Mouse (Mus musculus) Muller cell, postnatal 12 days (primary cell): ENCODE measurements around the gene Cep95.
"Not testable (repeated sequence)": the region's sequence is repeated elsewhere in the genome, so short reads cannot be mapped to it uniquely, and the experiment has no call there.

Experiments
- DNase-seq: peaks from one replicate; pipeline ENCODE4 v3.0.0-alpha.2; 2015; ENCODE audit errors: inconsistent ontology term

Cep95 gene

GRCm38 (mm10) chr11:106788775-106789459 is at the start of gene Cep95, which contains the start of gene Ddx5:
TSS of gene Cep95 (plus strand) at chr11:106789252.
TSS of gene Ddx5 (minus strand) at chr11:106789185.
- DNase-seq = peak; percentile 99

- not testable (repeated sequence) for DNase-seq
These were observed 48.3 kb upstream of the Cep95 start for GRCm38 (mm10) chr11:106740724-106741123.

GRCm38 (mm10) chr11:106741232-106741631 is 47.8 kb upstream of the Cep95 start:
- peak; percentile 29 for DNase-seq

GRCm38 (mm10) chr11:106741826-106742225 is 47.2 kb upstream of the Cep95 start:
- DNase-seq = no peak

- DNase-seq = peak; percentile 15
These were observed 46.6 kb upstream of the Cep95 start for GRCm38 (mm10) chr11:106742388-106742841.

- DNase-seq = no peak
These were observed 44.1 kb upstream of the Cep95 start for GRCm38 (mm10) chr11:106744949-106745348.

GRCm38 (mm10) chr11:106749557-106750120 is 39.4 kb upstream of the Cep95 start:
- not testable (repeated sequence) for DNase-seq

GRCm38 (mm10) chr11:106750121-106750751 is 38.8 kb upstream of the Cep95 start, which contains the start of gene Pecam1:
TSS of gene Pecam1 (minus strand) at chr11:106750628.
- DNase-seq = no peak

GRCm38 (mm10) chr11:106751039-106752018 is 37.7 kb upstream of the Cep95 start, which contains the start of gene Milr1:
TSS of gene Milr1 (plus strand) at chr11:106751226.
- DNase-seq = peak; percentile 55

GRCm38 (mm10) chr11:106752103-106752502 is 36.9 kb upstream of the Cep95 start:
- DNase-seq = no peak

GRCm38 (mm10) chr11:106753314-106753713 is 35.7 kb upstream of the Cep95 start:
- DNase-seq = no peak

GRCm38 (mm10) chr11:106755583-106755982 is 33.5 kb upstream of the Cep95 start:
- no peak for DNase-seq

GRCm38 (mm10) chr11:106759028-106759427 is 30.0 kb upstream of the Cep95 start:
- no peak for DNase-seq

- DNase-seq = no peak
These were observed 28.5 kb upstream of the Cep95 start for GRCm38 (mm10) chr11:106760511-106760910.

GRCm38 (mm10) chr11:106762139-106762799 is 26.8 kb upstream of the Cep95 start:
- no peak for DNase-seq

GRCm38 (mm10) chr11:106762800-106763185 is 26.3 kb upstream of the Cep95 start:
- DNase-seq = no peak

GRCm38 (mm10) chr11:106766611-106767162 is 22.4 kb upstream of the Cep95 start:
- DNase-seq = no peak

- DNase-seq = no peak
These were observed 21.5 kb upstream of the Cep95 start for GRCm38 (mm10) chr11:106767516-106767915.

GRCm38 (mm10) chr11:106770195-106770974 is 18.7 kb upstream of the Cep95 start:
- no peak for DNase-seq

- no peak for DNase-seq
These were observed 16.0 kb upstream of the Cep95 start for GRCm38 (mm10) chr11:106773061-106773460.
